Mouse (Mus musculus): Measurements from ENCODE around the gene Ndufv3. TPM values are rescaled to one million over a fixed set of nuclear protein-coding genes. Genes with fewer than 3 reads are reported as not detected.
A peak's percentile ranks its signal among the peaks of the same experiment; 100 is the strongest.

Gene Ndufv3
- polyA plus RNA-seq (2015; fragmentation: Nextera tagmentation; extraction: Ambion mirVana): 405 and 454 TPM in 2 replicates

DNA sequence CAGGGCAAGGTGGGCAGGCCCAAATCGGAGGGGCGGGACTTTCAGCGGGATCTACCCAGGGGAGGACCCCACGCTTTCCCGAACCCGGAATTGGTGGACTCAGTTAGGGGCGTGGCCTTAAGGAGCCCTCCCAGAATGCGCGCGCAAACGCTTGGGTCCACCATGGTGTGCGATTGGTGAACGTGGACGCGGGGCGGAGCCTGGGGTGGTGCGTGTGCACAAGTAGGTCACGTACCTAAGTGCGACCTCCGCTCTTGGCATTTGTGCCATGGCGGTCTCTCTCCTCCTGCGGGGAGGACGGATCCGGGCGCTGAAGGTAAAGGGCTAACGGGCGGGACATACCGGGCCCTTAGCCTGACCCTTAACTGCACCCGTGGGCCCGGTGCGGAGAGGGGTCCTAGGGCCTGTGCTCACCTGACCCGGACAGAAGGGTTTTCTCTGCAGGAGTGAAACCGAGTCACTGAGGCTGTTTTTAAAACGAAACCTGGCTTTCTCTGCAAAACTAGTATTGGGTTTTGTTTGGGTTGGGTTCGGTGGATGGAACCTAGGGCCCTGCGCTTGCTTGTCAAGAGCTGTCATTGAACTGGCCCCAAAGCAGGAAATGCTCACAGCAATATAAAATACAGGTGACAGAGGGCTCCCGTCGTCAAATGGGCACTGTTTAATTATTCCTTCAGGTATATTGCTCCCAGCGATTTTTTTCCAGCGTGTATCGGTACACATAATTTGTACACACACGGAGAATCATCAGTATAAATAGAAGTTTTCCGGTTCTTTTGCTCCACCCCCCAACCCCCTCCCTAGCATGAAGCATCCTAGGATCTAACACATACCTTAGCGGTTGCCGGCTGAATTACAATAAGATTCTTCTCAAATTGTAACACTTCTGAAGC is at the start of gene Ndufv3, which contains the start of gene Wdr4:
TSS of gene Ndufv3 (plus strand) at position 170 of the 893 bp plus-strand sequence.
TSS of gene Wdr4 (minus strand) at position 35 of the 893 bp plus-strand sequence.
- no peaks in the 10 kb centered on the region for H3K27me3 ChIP-seq
- peak within 1 kb of the TSS; percentile 65 for H3K4me2 ChIP-seq
- H3K4me3 ChIP-seq: peak within 1 kb of the TSS; percentile 76
- no peaks in the 10 kb centered on the region for H3K9me3 ChIP-seq
- H3K9ac ChIP-seq: peak within 1 kb of the TSS; percentile 83
- WGBS: under 1% methylated on average over 45 of the region's 45 CpGs
- peaks cover 21% of the 10 kb centered on the region for H3K36me3 ChIP-seq
- H3K27ac ChIP-seq (replicated peaks): peak within 1 kb of the TSS; percentile 87
- peaks cover 44% of the 10 kb centered on the region for H3K4me1 ChIP-seq (replicated peaks)
- peak; percentile 96 for ATAC-seq (ENCODE audit: low read depth)

DNA sequence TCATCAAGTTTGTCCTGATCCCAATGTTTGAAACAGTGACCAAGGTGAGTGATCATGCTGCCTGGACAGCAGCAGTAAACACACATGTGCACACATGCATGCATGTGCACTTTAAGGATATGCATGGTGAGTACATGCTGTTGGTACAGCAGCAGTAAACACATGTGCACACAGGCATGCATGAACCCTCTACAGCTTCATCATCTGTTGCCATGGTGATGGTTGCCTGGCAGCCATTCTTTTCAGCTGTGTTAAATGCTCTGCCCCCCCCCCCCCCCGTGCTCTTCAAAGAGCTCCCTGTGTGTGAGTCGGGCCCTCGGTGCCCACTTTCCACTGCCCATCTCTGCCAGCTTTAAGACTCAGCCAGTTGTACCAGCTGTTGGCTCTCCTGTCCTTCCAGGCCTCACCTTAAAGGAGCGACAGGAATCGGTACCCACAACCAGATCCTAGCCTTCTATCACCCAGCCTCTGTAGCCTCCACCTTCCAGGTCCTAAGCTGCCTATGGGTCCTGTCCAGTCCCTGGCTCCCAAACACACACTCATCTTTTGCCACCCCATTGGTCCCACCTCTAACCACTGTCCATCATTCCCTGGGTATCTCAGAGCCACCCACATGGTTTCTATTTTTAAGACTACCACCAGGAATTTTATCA is 49.0 kb upstream of the Ndufv3 start:
- H3K4me3 ChIP-seq: no peak overlapping the region
- H3K27ac ChIP-seq (replicated peaks): no peak overlapping the region
- ATAC-seq (ENCODE audit: low read depth): peak; percentile 84
- WGBS: 37% methylated on average over 5 of the region's 5 CpGs
- peaks cover 4% of the 10 kb centered on the region; the same call in 1 of the 2 replicates for H3K9me3 ChIP-seq
- peaks cover 12% of the 10 kb centered on the region for H3K4me1 ChIP-seq (replicated peaks)
- no peak overlapping the region for H3K9ac ChIP-seq
- H3K36me3 ChIP-seq: peaks cover 87% of the 10 kb centered on the region
- H3K27me3 ChIP-seq: no peaks in the 10 kb centered on the region
- no peak overlapping the region for H3K4me2 ChIP-seq

DNA sequence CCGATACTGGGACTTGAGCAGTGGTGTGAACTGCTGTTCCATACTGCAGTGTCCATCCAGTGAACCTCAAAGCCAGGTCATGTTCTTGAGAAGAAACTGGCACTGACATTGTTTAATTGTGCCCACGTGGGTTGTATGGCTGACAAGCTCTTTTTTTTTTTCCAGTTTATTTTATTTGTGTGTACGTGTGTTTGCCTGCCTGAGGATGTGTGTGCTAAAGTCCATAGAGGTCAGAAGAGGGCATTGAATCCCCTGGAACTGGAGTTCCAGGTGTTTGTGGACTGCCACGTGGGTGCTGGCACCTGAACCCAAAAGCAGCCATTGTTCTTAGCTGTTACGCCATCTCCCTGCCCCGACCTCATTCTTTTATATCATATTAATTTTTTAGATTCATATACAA is 45.5 kb upstream of the Ndufv3 start:
- Histone ChIP-seq H3K4me3 (no peak overlapping the region), H3K27ac (replicated peaks) (no peak overlapping the region), H3K4me2 (no peak overlapping the region), H3K4me1 (replicated peaks) (peaks cover 17% of the 10 kb centered on the region), H3K9ac (no peak overlapping the region), H3K36me3 (peaks cover 71% of the 10 kb centered on the region), H3K27me3 (no peaks in the 10 kb centered on the region), H3K9me3 (no peaks in the 10 kb centered on the region)
- ATAC-seq (ENCODE audit: low read depth): no peak
- WGBS: 72% methylated on average over 6 of the region's 6 CpGs

DNA sequence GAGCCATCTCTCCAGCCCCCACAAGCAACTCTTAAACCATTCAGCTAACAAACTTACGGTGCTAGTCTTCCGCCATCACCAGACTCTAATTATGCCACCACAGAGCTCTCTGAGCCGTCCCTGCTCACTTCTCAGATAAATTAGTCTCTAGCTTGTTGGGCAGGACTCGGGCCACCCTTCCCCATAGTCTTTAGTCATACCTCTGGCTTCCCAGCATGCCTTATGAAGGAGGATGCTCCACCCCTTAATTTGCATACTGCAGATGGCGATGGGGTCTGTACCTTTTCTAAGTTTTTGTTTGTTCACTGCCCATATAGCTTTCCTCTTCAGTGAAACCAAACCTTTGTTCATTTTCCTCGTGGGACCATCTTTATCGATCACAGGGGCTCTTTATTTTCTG is 41.3 kb upstream of the Ndufv3 start:
- Histone ChIP-seq H3K4me3 (no peak overlapping the region), H3K27me3 (no peaks in the 10 kb centered on the region), H3K4me2 (no peak overlapping the region), H3K9me3 (no peaks in the 10 kb centered on the region), H3K4me1 (replicated peaks) (0 out of 2 replicates have a peak, but pooled peaks cover 8% of the 10 kb centered on the region), H3K36me3 (peaks cover 35% of the 10 kb centered on the region), H3K9ac (no peak overlapping the region), H3K27ac (replicated peaks) (no peak overlapping the region)
- 77% methylated on average over 7 of the region's 7 CpGs for WGBS
- ATAC-seq (ENCODE audit: low read depth): no peak

DNA sequence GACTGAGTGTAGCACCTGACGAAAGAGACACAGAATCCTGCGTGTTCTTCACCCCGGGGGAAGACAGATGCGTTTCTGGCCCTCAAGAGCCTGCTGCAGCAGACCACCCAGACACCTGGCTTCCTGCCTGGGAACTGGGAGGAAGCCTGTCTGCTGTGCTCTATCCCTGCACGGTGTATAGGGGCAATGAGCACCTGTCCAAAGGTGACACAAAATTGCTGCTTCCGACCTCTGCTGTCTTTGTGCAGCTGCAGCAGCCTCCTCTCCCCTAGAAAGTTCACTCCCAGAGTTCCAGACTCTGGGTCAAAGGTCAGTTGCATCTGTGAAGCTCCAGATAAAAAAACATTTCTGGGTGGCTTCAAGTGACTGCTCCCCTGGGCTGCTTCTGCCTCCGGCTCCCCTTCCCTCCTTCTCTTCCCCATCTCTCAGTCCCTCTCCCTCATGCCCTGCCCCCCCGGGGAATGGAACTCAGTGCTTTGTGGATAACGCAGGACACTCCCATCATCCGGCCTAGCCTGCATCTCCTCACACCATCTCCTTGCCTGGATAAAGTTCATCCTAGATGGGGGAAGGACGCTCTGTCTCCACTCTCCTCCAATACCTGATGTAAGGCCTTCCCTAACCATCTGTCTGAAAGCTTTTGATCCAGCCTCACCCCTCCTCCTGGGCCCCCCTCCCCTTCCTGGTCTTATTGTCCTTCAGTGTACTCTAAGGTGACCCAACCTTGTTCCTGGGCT is 40.6 kb upstream of the Ndufv3 start:
- Histone ChIP-seq H3K9ac (no peak overlapping the region), H3K27ac (replicated peaks) (no peak overlapping the region), H3K9me3 (no peaks in the 10 kb centered on the region), H3K4me2 (no peak overlapping the region), H3K4me3 (no peak overlapping the region), H3K27me3 (no peaks in the 10 kb centered on the region), H3K4me1 (replicated peaks) (0 out of 2 replicates have a peak, but pooled peaks cover 8% of the 10 kb centered on the region), H3K36me3 (peaks cover 29% of the 10 kb centered on the region)
- ATAC-seq (ENCODE audit: low read depth): no peak
- 69% methylated on average over 11 of the region's 11 CpGs for WGBS

DNA sequence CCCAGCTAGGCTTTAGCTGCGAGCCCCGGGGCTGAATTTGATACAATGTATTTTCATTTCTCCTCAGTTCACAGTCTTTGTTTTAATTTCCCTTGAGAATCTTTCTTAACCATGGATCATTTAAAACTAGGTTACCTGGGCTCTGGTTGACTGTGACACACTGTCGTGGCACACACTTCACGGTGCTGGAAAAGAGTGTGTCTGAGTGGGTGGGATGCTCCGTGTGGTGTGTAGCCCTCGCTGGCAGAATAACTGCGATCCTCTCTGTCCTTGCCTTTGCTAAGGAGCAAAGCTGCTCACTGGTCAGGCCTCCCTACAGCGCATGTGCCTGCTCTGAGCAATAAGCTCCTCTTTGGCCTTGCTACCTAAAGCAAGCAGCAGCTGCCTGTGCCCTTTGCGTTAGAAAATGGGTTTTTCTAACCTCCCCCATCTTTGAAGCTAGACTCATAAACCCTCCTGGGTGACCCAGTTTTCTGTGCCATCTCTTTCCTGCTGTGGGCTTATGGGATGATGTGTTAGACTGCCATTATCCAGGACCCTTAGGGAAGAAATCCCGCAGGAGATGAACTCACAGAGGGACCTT is 33.2 kb upstream of the Ndufv3 start:
- Histone ChIP-seq H3K4me2 (no peak overlapping the region), H3K4me1 (replicated peaks) (peaks cover 21% of the 10 kb centered on the region), H3K9me3 (no peaks in the 10 kb centered on the region), H3K27me3 (no peaks in the 10 kb centered on the region), H3K4me3 (no peak overlapping the region), H3K27ac (replicated peaks) (peak overlapping the region; percentile 35), H3K36me3 (no peaks in the 10 kb centered on the region), H3K9ac (no peak overlapping the region)
- no peak for ATAC-seq (ENCODE audit: low read depth)
- 58% methylated on average over 10 of the region's 10 CpGs for WGBS

DNA sequence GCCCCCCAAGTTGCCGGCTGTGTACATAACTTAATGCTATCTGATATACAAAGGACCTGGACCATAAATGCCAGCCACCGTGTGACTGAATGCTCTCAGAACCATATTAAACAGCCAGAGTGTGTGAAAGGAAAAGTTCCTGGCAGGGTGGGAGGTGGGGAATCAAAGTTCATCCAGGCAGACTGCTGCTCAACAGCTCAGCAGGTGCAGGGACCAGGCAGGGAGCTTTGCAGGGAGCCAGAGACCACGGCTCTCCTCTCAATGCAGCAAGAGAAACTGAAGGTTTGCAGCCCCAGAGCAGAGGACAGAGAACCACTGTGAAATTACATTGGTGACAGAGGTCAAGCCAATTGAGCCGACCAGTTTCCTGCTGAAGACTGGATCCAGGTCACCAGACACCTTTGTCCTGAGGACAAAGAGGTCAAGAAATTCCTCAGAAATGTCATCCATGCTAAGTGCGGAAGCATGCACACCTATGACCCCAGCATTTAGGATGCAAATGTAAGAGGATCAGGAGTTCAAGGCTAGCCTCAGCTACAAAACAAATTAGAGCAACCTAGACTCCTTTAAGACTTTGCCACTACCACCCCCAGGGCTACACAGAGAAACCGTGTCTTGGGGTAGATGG is 32.4 kb upstream of the Ndufv3 start:
- no peaks in the 10 kb centered on the region for H3K9me3 ChIP-seq
- ATAC-seq (ENCODE audit: low read depth): no peak

DNA sequence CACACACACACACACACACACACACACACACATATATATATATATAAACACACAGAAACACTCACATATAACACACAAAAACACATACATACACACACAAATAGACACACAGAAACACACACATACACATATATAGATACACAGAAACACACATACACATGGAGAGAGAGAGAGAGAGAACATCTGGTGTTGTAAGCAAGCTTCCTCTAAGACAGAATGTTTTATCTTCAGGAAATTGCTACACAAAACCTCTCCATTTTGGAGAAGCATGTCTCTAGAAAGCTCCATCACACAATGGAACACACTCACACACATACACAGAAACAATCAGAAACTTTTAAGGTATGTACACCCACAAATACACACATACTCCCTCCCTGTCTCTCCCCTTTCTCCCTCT is 28.6 kb upstream of the Ndufv3 start:
- H3K27ac ChIP-seq (replicated peaks): no peak overlapping the region
- no peaks in the 10 kb centered on the region for H3K27me3 ChIP-seq
- H3K4me1 ChIP-seq (replicated peaks): peaks cover 17% of the 10 kb centered on the region
- no peak overlapping the region for H3K4me3 ChIP-seq
- peaks cover 14% of the 10 kb centered on the region for H3K36me3 ChIP-seq
- H3K9ac ChIP-seq: no peak overlapping the region
- no peaks in the 10 kb centered on the region for H3K9me3 ChIP-seq
- no peak for ATAC-seq (ENCODE audit: low read depth)
- H3K4me2 ChIP-seq: no peak overlapping the region

More for the DNA sequence above, 32.4 kb upstream of the Ndufv3 start:
- H3K27me3 ChIP-seq: no peaks in the 10 kb centered on the region
- H3K4me3 ChIP-seq: no peak overlapping the region
- peaks cover 17% of the 10 kb centered on the region for H3K4me1 ChIP-seq (replicated peaks)
- 22% methylated on average over 6 of the region's 6 CpGs for WGBS
- no peak overlapping the region for H3K9ac ChIP-seq
- no peaks in the 10 kb centered on the region for H3K36me3 ChIP-seq
- no peak overlapping the region for H3K4me2 ChIP-seq
- H3K27ac ChIP-seq (replicated peaks): no peak overlapping the region

DNA sequence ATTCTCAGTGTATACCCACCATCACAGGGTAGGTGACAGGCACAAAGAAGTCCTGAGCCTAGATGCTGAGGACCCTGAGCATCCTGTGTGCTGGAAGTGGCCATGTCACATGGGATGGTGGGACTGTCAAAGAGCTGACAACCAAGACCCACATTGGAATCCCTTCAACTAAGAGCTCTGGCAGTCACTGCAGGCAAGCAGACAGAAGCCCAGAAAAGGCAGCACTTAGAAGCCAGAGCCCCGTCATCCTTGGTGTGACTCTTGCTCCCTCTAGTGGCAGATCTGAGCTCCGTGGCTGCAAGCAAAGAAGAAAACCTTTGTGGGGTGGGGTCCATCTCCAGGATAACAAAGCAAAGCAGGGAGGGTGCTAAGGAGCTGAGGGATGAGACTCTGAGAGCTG is 27.5 kb upstream of the Ndufv3 start:
- Histone ChIP-seq H3K9ac (no peak overlapping the region), H3K9me3 (no peaks in the 10 kb centered on the region), H3K4me2 (no peak overlapping the region), H3K27me3 (no peaks in the 10 kb centered on the region), H3K4me3 (no peak overlapping the region), H3K4me1 (replicated peaks) (peaks cover 8% of the 10 kb centered on the region), H3K27ac (replicated peaks) (no peak overlapping the region), H3K36me3 (peaks cover 24% of the 10 kb centered on the region)
- peak; percentile 75; the same call in 1 of the 2 replicates for ATAC-seq (ENCODE audit: low read depth)
- WGBS: 2% methylated on average over 2 of the region's 2 CpGs

DNA sequence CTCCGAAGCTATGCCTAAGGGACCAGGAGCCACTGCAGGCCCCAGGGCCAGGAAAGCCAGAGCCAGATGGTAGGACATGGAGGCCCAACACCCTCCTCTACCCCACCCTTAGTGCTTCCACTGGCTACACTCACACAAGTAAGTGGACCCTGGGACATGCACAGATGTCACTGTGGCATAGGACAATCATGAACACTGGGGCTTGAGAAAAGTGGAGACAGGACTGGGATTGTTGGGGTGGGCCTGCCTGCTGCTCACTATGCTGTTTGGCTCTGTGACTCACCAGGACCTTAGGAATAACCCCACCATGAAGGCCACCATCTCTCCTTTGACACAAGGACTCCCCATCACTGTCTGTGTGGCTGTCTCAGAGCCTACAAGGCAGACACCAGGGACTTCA is 24.9 kb upstream of the Ndufv3 start:
- H3K27ac ChIP-seq (replicated peaks): no peak overlapping the region
- no peaks in the 10 kb centered on the region for H3K27me3 ChIP-seq
- H3K9me3 ChIP-seq: no peaks in the 10 kb centered on the region
- no peak overlapping the region for H3K4me3 ChIP-seq
- no peak overlapping the region for H3K9ac ChIP-seq
- ATAC-seq (ENCODE audit: low read depth): no peak
- no peak overlapping the region for H3K4me2 ChIP-seq
- no peaks in the 10 kb centered on the region for H3K4me1 ChIP-seq (replicated peaks)
- H3K36me3 ChIP-seq: peaks cover 49% of the 10 kb centered on the region
- WGBS: 87% methylated on average over 1 of the region's 1 CpGs

DNA sequence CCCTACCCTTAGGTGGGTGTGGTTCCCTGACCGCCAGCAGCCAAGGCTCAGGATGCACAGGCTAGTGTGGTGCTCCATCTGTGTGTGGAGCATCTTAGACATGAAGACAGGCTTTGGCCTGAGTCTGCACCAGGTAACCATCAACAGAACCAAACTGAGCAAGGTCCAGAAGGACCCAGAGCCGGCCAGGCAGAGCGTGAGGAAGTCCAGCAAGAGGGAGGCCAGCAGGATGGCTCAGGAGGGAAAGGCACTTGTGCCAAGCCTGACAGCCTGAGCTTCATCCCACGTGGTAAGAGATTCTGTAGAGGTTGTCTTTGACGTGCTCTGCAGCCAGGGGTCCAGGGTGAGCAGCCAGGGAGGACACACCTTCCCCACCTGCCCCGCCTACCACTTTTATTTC is 22.2 kb upstream of the Ndufv3 start:
- H3K27ac ChIP-seq (replicated peaks): no peak overlapping the region
- peaks cover 74% of the 10 kb centered on the region for H3K36me3 ChIP-seq
- H3K9me3 ChIP-seq: no peaks in the 10 kb centered on the region
- H3K4me2 ChIP-seq: no peak overlapping the region
- no peaks in the 10 kb centered on the region for H3K4me1 ChIP-seq (replicated peaks)
- no peak overlapping the region for H3K4me3 ChIP-seq
- no peak overlapping the region for H3K9ac ChIP-seq
- no peaks in the 10 kb centered on the region for H3K27me3 ChIP-seq
- no peak for ATAC-seq (ENCODE audit: low read depth)
- WGBS: 93% methylated on average over 6 of the region's 6 CpGs
